Mouse (Mus musculus) embryonic fibroblast, embryonic 13.5 days (primary cell): ENCODE measurements at regions not wholly inside any gene's neighbourhood (a gene's known extent, or its start where the extent isn't known, plus 50 kb on each side); places are given as distances from the start of the nearest gene placed in this dataset.

ENCODE experiments used
- CTCF ChIP-seq: IDR thresholded peaks from 2 replicates; pipeline ENCODE4 v1.5.1; 2011; ENCODE audit warnings: mild to moderate bottlenecking, control low read depth, low read length, moderate library complexity, borderline replicate concordance; ENCODE audit not compliant: insufficient read depth
- POLR2A ChIP-seq: IDR thresholded peaks from 2 replicates; pipeline ENCODE4 v1.6.1; 2011; ENCODE audit warnings: low read depth, mild to moderate bottlenecking, control low read depth, low read length, moderate library complexity

GRCm38 (mm10) chr7:95550099-95550498, 620.9 kb upstream of the Tenm4 start:
- TF ChIP-seq POLR2A: no peak
- no peak for TF ChIP-seq CTCF
